Comparison of ENCODE assay signal across 8 mouse cellular contexts in the genomic region with DNA sequence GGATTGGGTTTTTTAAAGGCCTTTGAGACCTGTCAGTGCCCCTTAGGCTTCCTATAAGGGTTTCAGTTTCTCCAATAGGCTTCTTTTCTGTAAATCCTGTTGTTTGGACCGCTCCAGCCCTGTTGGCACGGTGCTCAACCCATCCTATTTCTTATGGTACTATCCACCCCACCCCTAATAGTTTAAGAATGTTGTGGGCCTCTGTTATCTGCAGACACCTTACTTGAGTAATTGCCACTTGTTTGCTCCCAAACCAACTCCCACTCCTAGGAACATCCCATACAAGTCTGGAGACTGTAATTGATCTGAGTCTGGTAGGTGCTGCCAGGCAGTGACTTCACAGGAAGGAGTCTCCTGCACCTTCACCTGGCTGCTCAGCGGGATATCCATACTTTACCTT. TPM values are rescaled to one million over a fixed set of nuclear protein-coding genes. Genes with fewer than 3 reads are reported as not detected.
DNase-seq lines count a peak whose midpoint lies in the region; ATAC-seq and TF ChIP-seq lines count a peak whose summit lies in the region.

No protein-coding gene starts in this region.

- 52% methylated on average over 3 of the region's 3 CpGs for WGBS in heart, embryonic 15.5 days
- WGBS in forebrain, embryonic 15.5 days = 45% methylated on average over 3 of the region's 3 CpGs
- 46% methylated on average over 3 of the region's 3 CpGs for WGBS in liver, postnatal 0 days (ENCODE audit: insufficient replicate concordance)

- H3K9ac ChIP-seq in heart, embryonic 15.5 days = peak overlapping the region; percentile 89
- H3K9ac ChIP-seq in ES-E14 (ENCODE audit: insufficient read depth, low read depth, low read length, poor library complexity, severe bottlenecking) = peak overlapping the region; percentile 97
- H3K9ac ChIP-seq in forebrain, embryonic 15.5 days (replicated peaks) = peak overlapping the region; percentile 91
- peak overlapping the region; percentile 82 for H3K9ac ChIP-seq in liver, postnatal 0 days (replicated peaks)

- peak overlapping the region; percentile 86 for H3K4me2 ChIP-seq in heart, embryonic 15.5 days
- peak overlapping the region; percentile 82 for H3K4me2 ChIP-seq in forebrain, embryonic 15.5 days (replicated peaks)
- H3K4me2 ChIP-seq in liver, postnatal 0 days (ENCODE audit: low read depth, low read length) = peak overlapping the region; percentile 90

- in situ Hi-C loops in ES-E14 (cut with MboI; ENCODE audit: low sequenced_read_pairs in 2 of 2, unreplicated experiment in 2 of 2) = loop anchor here in 1 of 2 experiments (25.0 kb wide), 1 partner anchor 300 kb away; the partner anchor contains the start of gene Rdh13

- H3K27ac ChIP-seq in heart, embryonic 15.5 days = peak overlapping the region; percentile 96
- H3K27ac ChIP-seq in ES-E14 (ENCODE audit: insufficient read depth, low read depth, low read length, poor library complexity, severe bottlenecking) = no peak overlapping the region
- H3K27ac ChIP-seq in forebrain, embryonic 15.5 days (replicated peaks) = peak overlapping the region; percentile 98
- peak overlapping the region; percentile 94; the same call in 1 of the 2 replicates for H3K27ac ChIP-seq in liver, postnatal 0 days (ENCODE audit: low read depth)

- TF ChIP-seq EP300 in liver, postnatal 0 days (IDR thresholded peaks at IDR 0.05; ENCODE audit: low read depth) = no peak

- no peaks in the 10 kb centered on the region for H3K27me3 ChIP-seq in heart, embryonic 15.5 days
- H3K27me3 ChIP-seq in forebrain, embryonic 15.5 days = no peaks in the 10 kb centered on the region
- H3K27me3 ChIP-seq in liver, postnatal 0 days (ENCODE audit: insufficient read depth, low read length) = no peaks in the 10 kb centered on the region

- no peak for DNase-seq in heart, adult 11 months
- DNase-seq in ES-E14 (ENCODE audit: low read depth, low spot score) (no peak), adipocyte (ENCODE audit: low spot score) (no peak)
- no peak for DNase-seq in liver, postnatal 0 days
- DNase-seq in natural killer cell, adult 2 months (ENCODE audit: low spot score in 2 of 2) = no peak
- DNase-seq in yolk sac, embryonic 10.5 days (ENCODE audit: low spot score) = no peak

- H3K9me3 ChIP-seq in heart, embryonic 15.5 days (replicated peaks) = no peaks in the 10 kb centered on the region
- no peaks in the 10 kb centered on the region for H3K9me3 ChIP-seq in ES-E14 (ENCODE audit: control insufficient read depth, insufficient read depth, low read depth, low read length)
- H3K9me3 ChIP-seq in forebrain, embryonic 15.5 days = no peaks in the 10 kb centered on the region
- H3K9me3 ChIP-seq in liver, postnatal 0 days (ENCODE audit: low read length) = no peaks in the 10 kb centered on the region

- peaks cover 44% of the 10 kb centered on the region for H3K36me3 ChIP-seq in heart, embryonic 15.5 days
- peaks cover 52% of the 10 kb centered on the region for H3K36me3 ChIP-seq in ES-E14 (ENCODE audit: control insufficient read depth, insufficient read depth, low read length, poor library complexity, severe bottlenecking)
- peaks cover 46% of the 10 kb centered on the region for H3K36me3 ChIP-seq in forebrain, embryonic 15.5 days
- peaks cover 50% of the 10 kb centered on the region for H3K36me3 ChIP-seq in liver, postnatal 0 days (replicated peaks; ENCODE audit: insufficient read depth, low read length)

- peaks cover 17% of the 10 kb centered on the region for H3K4me1 ChIP-seq in heart, embryonic 15.5 days (replicated peaks)
- peaks cover 0 to 5% of the 10 kb centered on the region in 2 experiments; a peak in 1 of 4 replicates for H3K4me1 ChIP-seq in ES-E14 (ENCODE audit: control insufficient read depth in 2 of 2, insufficient read depth in 2 of 2, low read length in 2 of 2, poor library complexity in 1 of 2)
- H3K4me1 ChIP-seq in forebrain, embryonic 15.5 days = peaks cover 25% of the 10 kb centered on the region
- peaks cover 13% of the 10 kb centered on the region for H3K4me1 ChIP-seq in liver, postnatal 0 days (ENCODE audit: insufficient read depth)

- no peak for ATAC-seq in heart, embryonic 15.5 days (replicated peaks; ENCODE audit: insufficient number of reproducible peaks, insufficient read depth, low FRiP score, low read depth)
- no peak for ATAC-seq in forebrain, embryonic 15.5 days (replicated peaks)
- no peak for ATAC-seq in liver, postnatal 0 days

- TF ChIP-seq CTCF in liver, postnatal 0 days (IDR thresholded peaks at IDR 0.05; ENCODE audit: low read depth) = no peak

- H3K4me3 ChIP-seq in heart, embryonic 15.5 days = peak overlapping the region; percentile 85
- peak overlapping the region; percentile 83 to 88 for H3K4me3 ChIP-seq in ES-E14 (ENCODE audit: insufficient read depth in 1 of 2, low read depth in 1 of 2, low read length in 2 of 2, poor library complexity in 1 of 2, severe bottlenecking in 1 of 2)
- peak overlapping the region; percentile 95 for H3K4me3 ChIP-seq in forebrain, embryonic 15.5 days
- peak overlapping the region; percentile 88 for H3K4me3 ChIP-seq in liver, postnatal 0 days (ENCODE audit: low read depth, low read length)

TF ChIP-seq in ES-E14, 5 proteins besides CTCF, POLR2A, EP300 and RAD21:
- TF ChIP-seq MAFK (IDR thresholded peaks at IDR 0.05; ENCODE audit: insufficient read depth, low read depth, low read length) (no peak), ZC3H11A (IDR thresholded peaks at IDR 0.05; ENCODE audit: borderline replicate concordance, low read depth, low read length) (no peak), ZNF384 (IDR thresholded peaks at IDR 0.05; ENCODE audit: low read depth, low read length) (no peak), HCFC1 (IDR thresholded peaks at IDR 0.05; ENCODE audit: borderline replicate concordance, insufficient read depth, low read length) (no peak), CHD2 (IDR thresholded peaks at IDR 0.05; ENCODE audit: low read depth, low read length) (no peak)
TF ChIP-seq in ES-E14: peak in this region for 0.

RNA-seq across cellular contexts. Expression of gene Leng8, which starts 0.9 kb away (rescaled TPM):
- 43.7 and 65.8 TPM in 2 replicates for polyA plus RNA-seq in heart, embryonic 15.5 days (2015; fragmentation: Nextera tagmentation; extraction: Ambion mirVana)
- total RNA-seq in ES-E14 (2012; rRNA removed) = 77.2 and 115 TPM in 2 replicates
- 78.8 and 85.9 TPM in 2 replicates for polyA plus RNA-seq in forebrain, embryonic 15.5 days (2015; fragmentation: Nextera tagmentation; extraction: Ambion mirVana)
- polyA plus RNA-seq in liver, postnatal 0 days (2015; fragmentation: Nextera tagmentation; extraction: Ambion mirVana) = 9.1 and 9.7 TPM in 2 replicates

RNA-seq across cellular contexts. Expression of gene Leng9, which starts 12.4 kb away (rescaled TPM):
- 2.8 and 3.3 TPM in 2 replicates for polyA plus RNA-seq in heart, embryonic 15.5 days (2015; fragmentation: Nextera tagmentation; extraction: Ambion mirVana)
- 0.79 and 1.0 TPM in 2 replicates for total RNA-seq in ES-E14 (2012; rRNA removed)
- polyA plus RNA-seq in forebrain, embryonic 15.5 days (2015; fragmentation: Nextera tagmentation; extraction: Ambion mirVana) = 4.8 and 5.7 TPM in 2 replicates
- polyA plus RNA-seq in liver, postnatal 0 days (2015; fragmentation: Nextera tagmentation; extraction: Ambion mirVana) = 2.8 TPM in 2 replicates

RNA-seq across cellular contexts. Expression of gene Ttyh1, which starts 18.5 kb away (rescaled TPM):
- polyA plus RNA-seq in heart, embryonic 15.5 days (2015; fragmentation: Nextera tagmentation; extraction: Ambion mirVana) = 1.2 and 1.7 TPM in 2 replicates
- total RNA-seq in ES-E14 (2012; rRNA removed) = 11.9 and 21.0 TPM in 2 replicates
- polyA plus RNA-seq in forebrain, embryonic 15.5 days (2015; fragmentation: Nextera tagmentation; extraction: Ambion mirVana) = 105 and 106 TPM in 2 replicates
- polyA plus RNA-seq in liver, postnatal 0 days (2015; fragmentation: Nextera tagmentation; extraction: Ambion mirVana) = 1.9 and 3.2 TPM in 2 replicates

RNA-seq across cellular contexts. Expression of gene Cdc42ep5, which starts 26.9 kb away (rescaled TPM):
- 25.6 and 30.9 TPM in 2 replicates for polyA plus RNA-seq in heart, embryonic 15.5 days (2015; fragmentation: Nextera tagmentation; extraction: Ambion mirVana)
- 13.3 and 17.2 TPM in 2 replicates for total RNA-seq in ES-E14 (2012; rRNA removed)
- 4.1 and 6.0 TPM in 2 replicates for polyA plus RNA-seq in forebrain, embryonic 15.5 days (2015; fragmentation: Nextera tagmentation; extraction: Ambion mirVana)
- 8.2 and 12.1 TPM in 2 replicates for polyA plus RNA-seq in liver, postnatal 0 days (2015; fragmentation: Nextera tagmentation; extraction: Ambion mirVana)

Comparison
In these comparisons a context has a peak if more than half of its experiments do, and no peak if none do; other contexts are left out.
1. RNA of gene Ttyh1, which starts 18.5 kb away (polyA plus RNA-seq): 105 to 106 TPM in forebrain, embryonic 15.5 days; 1.9 to 3.2 TPM in liver, postnatal 0 days and 1.2 to 1.7 TPM in heart, embryonic 15.5 days; every median in the first group is over 10 times any median in the second.
2. Peak in every context shown above with its lines, with median percentiles within 50 percentile points of each other: H3K4me2 ChIP-seq, H3K4me3 ChIP-seq and H3K9ac ChIP-seq.